Mouse (Mus musculus) lung, adult 2 months (tissue): ENCODE data around the gene Stat3.

ENCODE experiments used
- CTCF ChIP-seq: fragments of 200-500 bp; IDR thresholded peaks from 2 replicates; pipeline ENCODE4 v1.5.1; 2011; ENCODE audit warnings: mild to moderate bottlenecking, low read length, control low read depth; ENCODE audit not compliant: insufficient read depth
- POLR2A ChIP-seq: fragments of 200-500 bp; IDR thresholded peaks from 2 replicates; pipeline ENCODE4 v1.6.1; 2011; ENCODE audit warnings: low read depth, mild to moderate bottlenecking, control low read depth, low read length, borderline replicate concordance; ENCODE audit errors: extremely low read depth

GRCm38 (mm10) chr11:100861836-100862235, 77.5 kb downstream of the Stat3 start:
- TF ChIP-seq CTCF: no peak
- TF ChIP-seq POLR2A: no peak
